ENCODE assay signal across 20 mouse cellular contexts in genomic region chr4:102498169-102498919, GRCm38 (mm10).
A peak's percentile ranks its signal among the peaks of the same experiment; 100 is the strongest.
DNase-seq lines count a peak whose midpoint lies in the region; ATAC-seq and TF ChIP-seq lines count a peak whose summit lies in the region.
"Had no signal": no experiment of that assay in that cellular context is flagged by ENCODE, and none has a peak within 500 bp of the region (broad histone marks: within the 10 kb centered on the region; RNA-seq: fewer than 3 reads in every experiment).

No protein-coding gene starts in this region.

- no peak overlapping the region for H3K9ac ChIP-seq in intestine, embryonic 16.5 days (ENCODE audit: low read depth, low read length)
- H3K9ac ChIP-seq: forebrain, postnatal 0 days; hindbrain, embryonic 12.5 days; hindbrain, embryonic 15.5 days had no signal

- 62% methylated on average over 4 of the region's 4 CpGs for WGBS in intestine, embryonic 16.5 days

- DNase-seq in gastrocnemius, adult 2 months: no peak
- DNase-seq in gastrocnemius, postnatal 36 days: no peak
- DNase-seq in layer of hippocampus, adult 9-10 months (ENCODE audit: low spot score): no peak
- no peak for DNase-seq in ovary, postnatal 14 days (ENCODE audit: low spot score)
- DNase-seq: adrenal gland, adult 8-10 months; adrenal gland, postnatal 36 days; cerebellum, adult 11 months; cerebellum, adult 8-10 months; cerebellum, postnatal 10 days; cerebellum, postnatal 36 days; forebrain, postnatal 0 days; gastrocnemius, postnatal 25 days had no signal

- intact Hi-C loops in gastrocnemius, adult 2 months (cut with DNase I): no loop called here
- intact Hi-C loops in gastrocnemius, postnatal 36 days (cut with DNase I): no loop called here

- no peaks in the 10 kb centered on the region for H3K9me3 ChIP-seq in intestine, embryonic 16.5 days (ENCODE audit: control insufficient read depth, low read length)
- H3K9me3 ChIP-seq: hindbrain, embryonic 12.5 days; hindbrain, embryonic 15.5 days had no signal

- H3K4me1 ChIP-seq in embryonic fibroblast, embryonic 13.5 days (ENCODE audit: control insufficient read depth, insufficient read depth, low read length): peaks cover 19% of the 10 kb centered on the region
- H3K4me1 ChIP-seq in intestine, embryonic 16.5 days (ENCODE audit: control insufficient read depth, insufficient read depth, low read length): no peaks in the 10 kb centered on the region

- TF ChIP-seq CTCF in gastrocnemius, adult 2 months (IDR thresholded peaks at IDR 0.05): no peak
- no peak for TF ChIP-seq CTCF in embryonic fibroblast, embryonic 13.5 days (IDR thresholded peaks at IDR 0.05; ENCODE audit: borderline replicate concordance, insufficient read depth, low read length)

- peak overlapping the region; percentile 70 for H3K27ac ChIP-seq in gastrocnemius, adult 2 months
- H3K27ac ChIP-seq in embryonic fibroblast, embryonic 13.5 days (ENCODE audit: insufficient read depth, low read length): peak overlapping the region; percentile 6
- H3K27ac ChIP-seq in intestine, embryonic 16.5 days (ENCODE audit: low read length): no peak overlapping the region
- H3K27ac ChIP-seq: hindbrain, embryonic 12.5 days; hindbrain, embryonic 15.5 days had no signal

- ATAC-seq in megakaryocyte progenitor cell, adult 5-6 weeks (replicated peaks; ENCODE audit: poor library complexity): peak; percentile 56
- no peak for ATAC-seq in intestine, embryonic 16.5 days
- ATAC-seq: activated CD4-positive, CD25-positive, alpha-beta regulatory T cell, adult 4 months; forebrain, embryonic 14.5 days; forebrain, postnatal 0 days had no signal

- H3K4me2 ChIP-seq in intestine, embryonic 16.5 days (ENCODE audit: low read depth, low read length): no peak overlapping the region
- H3K4me2 ChIP-seq: heart, embryonic 11.5 days; hindbrain, embryonic 12.5 days; hindbrain, embryonic 15.5 days had no signal

- no peak for TF ChIP-seq POLR2A in embryonic fibroblast, embryonic 13.5 days (IDR thresholded peaks at IDR 0.05; ENCODE audit: low read depth, low read length)

- H3K27me3 ChIP-seq in intestine, embryonic 16.5 days (replicated peaks; ENCODE audit: control insufficient read depth, insufficient read depth, low read length): no peaks in the 10 kb centered on the region
- H3K27me3 ChIP-seq: hindbrain, embryonic 12.5 days; hindbrain, embryonic 15.5 days had no signal

- no peak overlapping the region for H3K4me3 ChIP-seq in gastrocnemius, adult 2 months
- H3K4me3 ChIP-seq in embryonic fibroblast, embryonic 13.5 days (ENCODE audit: insufficient read depth, low read length): no peak overlapping the region
- H3K4me3 ChIP-seq in intestine, embryonic 16.5 days (ENCODE audit: low read length): no peak overlapping the region
- H3K4me3 ChIP-seq: hindbrain, embryonic 12.5 days; hindbrain, embryonic 15.5 days had no signal

- H3K36me3 ChIP-seq in intestine, embryonic 16.5 days (ENCODE audit: control insufficient read depth, insufficient read depth, low read length): no peaks in the 10 kb centered on the region
- H3K36me3 ChIP-seq: hindbrain, embryonic 12.5 days; hindbrain, embryonic 15.5 days had no signal
